Mouse (Mus musculus): ENCODE results near the gene Nadsyn1.

GRCm38 (mm10) chr7:143800770-143801169, 21.9 kb downstream of the Nadsyn1 start:
- TF ChIP-seq CTCF (IDR thresholded peaks at IDR 0.05; ENCODE audit: low read depth) (no peak), EP300 (IDR thresholded peaks at IDR 0.05; ENCODE audit: low read depth) (no peak)

Measured in heart, postnatal 0 days (tissue).